Mouse (Mus musculus): ENCODE measurements at regions not wholly inside any gene's neighbourhood (a gene's known extent, or its start where the extent isn't known, plus 50 kb on each side); places are given as distances from the start of the nearest gene placed in this dataset.

GRCm38 (mm10) chr13:11490766-11491165 lies 616.0 kb downstream of the Ryr2 start:
- Histone ChIP-seq H3K4me2 (no peak overlapping the region), H3K27me3 (no peaks in the 10 kb centered on the region), H3K27ac (no peak overlapping the region), H3K36me3 (no peaks in the 10 kb centered on the region), H3K4me1 (no peaks in the 10 kb centered on the region), H3K9me3 (no peaks in the 10 kb centered on the region), H3K9ac (no peak overlapping the region), H3K4me3 (no peak overlapping the region)
- no peak for ATAC-seq (ENCODE audit: borderline replicate concordance, extremely low read depth, low FRiP score, low TSS enrichment)
- 85% methylated on average over 3 of the region's 3 CpGs for WGBS

GRCm38 (mm10) chr13:11483142-11483541 lies 623.6 kb downstream of the Ryr2 start:
- ATAC-seq (ENCODE audit: borderline replicate concordance, extremely low read depth, low FRiP score, low TSS enrichment) = no peak
- H3K4me3 ChIP-seq = no peak overlapping the region
- no peak overlapping the region for H3K27ac ChIP-seq
- H3K36me3 ChIP-seq = no peaks in the 10 kb centered on the region
- H3K9me3 ChIP-seq = no peaks in the 10 kb centered on the region
- no peaks in the 10 kb centered on the region for H3K4me1 ChIP-seq
- H3K27me3 ChIP-seq = no peaks in the 10 kb centered on the region
- H3K9ac ChIP-seq = no peak overlapping the region
- no peak overlapping the region for H3K4me2 ChIP-seq
- WGBS = 48% methylated on average over 1 of the region's 1 CpGs

- H3K27me3 ChIP-seq = no peaks in the 10 kb centered on the region
- H3K4me2 ChIP-seq = no peak overlapping the region
- 32% methylated on average over 3 of the region's 3 CpGs for WGBS
- no peak for ATAC-seq (ENCODE audit: borderline replicate concordance, extremely low read depth, low FRiP score, low TSS enrichment)
- H3K36me3 ChIP-seq = no peaks in the 10 kb centered on the region
- no peak overlapping the region for H3K27ac ChIP-seq
- no peaks in the 10 kb centered on the region for H3K4me1 ChIP-seq
- H3K4me3 ChIP-seq = no peak overlapping the region
- no peak overlapping the region for H3K9ac ChIP-seq
- no peaks in the 10 kb centered on the region for H3K9me3 ChIP-seq
Measured at GRCm38 (mm10) chr13:11482701-11483100, 624.0 kb downstream of the Ryr2 start.

- Histone ChIP-seq H3K9me3 (no peaks in the 10 kb centered on the region), H3K36me3 (no peaks in the 10 kb centered on the region), H3K4me3 (no peak overlapping the region), H3K27ac (no peak overlapping the region), H3K4me1 (no peaks in the 10 kb centered on the region), H3K27me3 (no peaks in the 10 kb centered on the region), H3K4me2 (no peak overlapping the region), H3K9ac (no peak overlapping the region)
- WGBS = 84% methylated on average over 2 of the region's 2 CpGs
- ATAC-seq (ENCODE audit: borderline replicate concordance, extremely low read depth, low FRiP score, low TSS enrichment) = no peak
Measured at GRCm38 (mm10) chr13:11460251-11460650, 646.5 kb downstream of the Ryr2 start.

- no peaks in the 10 kb centered on the region for H3K9me3 ChIP-seq
- H3K4me2 ChIP-seq = no peak overlapping the region
- WGBS = 62% methylated on average over 3 of the region's 3 CpGs
- no peak for ATAC-seq (ENCODE audit: borderline replicate concordance, extremely low read depth, low FRiP score, low TSS enrichment)
- H3K4me1 ChIP-seq = no peaks in the 10 kb centered on the region
- no peaks in the 10 kb centered on the region for H3K36me3 ChIP-seq
- no peaks in the 10 kb centered on the region for H3K27me3 ChIP-seq
- H3K9ac ChIP-seq = no peak overlapping the region
- H3K4me3 ChIP-seq = no peak overlapping the region
- no peak overlapping the region for H3K27ac ChIP-seq
Measured at GRCm38 (mm10) chr13:11455113-11455512, 651.6 kb downstream of the Ryr2 start.

- H3K4me2 ChIP-seq = no peak overlapping the region
- no peaks in the 10 kb centered on the region for H3K9me3 ChIP-seq
- ATAC-seq (ENCODE audit: borderline replicate concordance, extremely low read depth, low FRiP score, low TSS enrichment) = no peak
- no peak overlapping the region for H3K9ac ChIP-seq
- no peaks in the 10 kb centered on the region for H3K36me3 ChIP-seq
- no peaks in the 10 kb centered on the region for H3K27me3 ChIP-seq
- H3K27ac ChIP-seq = no peak overlapping the region
- no peaks in the 10 kb centered on the region for H3K4me1 ChIP-seq
- no peak overlapping the region for H3K4me3 ChIP-seq
- WGBS = 69% methylated on average over 2 of the region's 2 CpGs
Measured at GRCm38 (mm10) chr13:11452448-11452847, 654.3 kb downstream of the Ryr2 start.

GRCm38 (mm10) chr13:11432465-11433339 lies 674.0 kb downstream of the Ryr2 start:
- no peak for ATAC-seq (ENCODE audit: borderline replicate concordance, extremely low read depth, low FRiP score, low TSS enrichment)
- Histone ChIP-seq H3K9ac (no peak overlapping the region), H3K4me3 (no peak overlapping the region), H3K4me2 (no peak overlapping the region), H3K4me1 (no peaks in the 10 kb centered on the region), H3K27me3 (no peaks in the 10 kb centered on the region), H3K27ac (no peak overlapping the region), H3K36me3 (no peaks in the 10 kb centered on the region), H3K9me3 (no peaks in the 10 kb centered on the region)
- WGBS = 56% methylated on average over 7 of the region's 7 CpGs

- H3K4me1 ChIP-seq = no peaks in the 10 kb centered on the region
- no peaks in the 10 kb centered on the region for H3K9me3 ChIP-seq
- ATAC-seq (ENCODE audit: borderline replicate concordance, extremely low read depth, low FRiP score, low TSS enrichment) = no peak
- H3K36me3 ChIP-seq = no peaks in the 10 kb centered on the region
- H3K4me2 ChIP-seq = no peak overlapping the region
- no peak overlapping the region for H3K27ac ChIP-seq
- no peaks in the 10 kb centered on the region for H3K27me3 ChIP-seq
- H3K4me3 ChIP-seq = no peak overlapping the region
- H3K9ac ChIP-seq = no peak overlapping the region
Measured at GRCm38 (mm10) chr13:11426820-11427219, 679.9 kb downstream of the Ryr2 start.

GRCm38 (mm10) chr13:11392027-11392426 lies 714.7 kb downstream of the Ryr2 start:
- ATAC-seq (ENCODE audit: borderline replicate concordance, extremely low read depth, low FRiP score, low TSS enrichment) = no peak
- Histone ChIP-seq H3K4me1 (no peaks in the 10 kb centered on the region), H3K27me3 (no peaks in the 10 kb centered on the region), H3K9ac (no peak overlapping the region), H3K36me3 (no peaks in the 10 kb centered on the region), H3K27ac (no peak overlapping the region), H3K9me3 (no peaks in the 10 kb centered on the region), H3K4me3 (no peak overlapping the region), H3K4me2 (no peak overlapping the region)
- WGBS = 61% methylated on average over 2 of the region's 2 CpGs

GRCm38 (mm10) chr13:11375452-11375851 lies 731.3 kb downstream of the Ryr2 start:
- H3K4me1 ChIP-seq = no peaks in the 10 kb centered on the region
- H3K36me3 ChIP-seq = no peaks in the 10 kb centered on the region
- H3K4me2 ChIP-seq = no peak overlapping the region
- no peak for ATAC-seq (ENCODE audit: borderline replicate concordance, extremely low read depth, low FRiP score, low TSS enrichment)
- no peak overlapping the region for H3K4me3 ChIP-seq
- no peaks in the 10 kb centered on the region; the same call in 1 of the 2 replicates for H3K9me3 ChIP-seq
- H3K9ac ChIP-seq = no peak overlapping the region
- no peak overlapping the region for H3K27ac ChIP-seq
- no peaks in the 10 kb centered on the region for H3K27me3 ChIP-seq

- Histone ChIP-seq H3K9me3 (no peaks in the 10 kb centered on the region), H3K4me1 (no peaks in the 10 kb centered on the region), H3K4me3 (no peak overlapping the region), H3K36me3 (no peaks in the 10 kb centered on the region), H3K9ac (no peak overlapping the region), H3K27ac (no peak overlapping the region), H3K4me2 (no peak overlapping the region), H3K27me3 (no peaks in the 10 kb centered on the region)
- ATAC-seq (ENCODE audit: borderline replicate concordance, extremely low read depth, low FRiP score, low TSS enrichment) = no peak
- 36% methylated on average over 1 of the region's 1 CpGs for WGBS
Measured at GRCm38 (mm10) chr13:11369456-11369855, 737.3 kb downstream of the Ryr2 start.

- no peak for ATAC-seq (ENCODE audit: borderline replicate concordance, extremely low read depth, low FRiP score, low TSS enrichment)
- no peak overlapping the region for H3K4me3 ChIP-seq
- H3K9ac ChIP-seq = no peak overlapping the region
- H3K27me3 ChIP-seq = no peaks in the 10 kb centered on the region
- no peaks in the 10 kb centered on the region for H3K4me1 ChIP-seq
- 80% methylated on average over 3 of the region's 3 CpGs for WGBS
- H3K36me3 ChIP-seq = no peaks in the 10 kb centered on the region
- H3K9me3 ChIP-seq = no peaks in the 10 kb centered on the region
- no peak overlapping the region for H3K4me2 ChIP-seq
- H3K27ac ChIP-seq = no peak overlapping the region
Measured at GRCm38 (mm10) chr13:11362872-11363271, 743.9 kb downstream of the Ryr2 start.

- Histone ChIP-seq H3K4me1 (no peaks in the 10 kb centered on the region), H3K9me3 (no peaks in the 10 kb centered on the region), H3K4me3 (no peak overlapping the region), H3K4me2 (no peak overlapping the region), H3K9ac (no peak overlapping the region), H3K27ac (no peak overlapping the region), H3K27me3 (no peaks in the 10 kb centered on the region), H3K36me3 (no peaks in the 10 kb centered on the region)
- ATAC-seq (ENCODE audit: borderline replicate concordance, extremely low read depth, low FRiP score, low TSS enrichment) = no peak
- WGBS = 28% methylated on average over 4 of the region's 4 CpGs
Measured at GRCm38 (mm10) chr13:11348502-11348849, 758.3 kb downstream of the Ryr2 start.

Data from lung, embryonic 15.5 days (tissue).